Mouse (Mus musculus) lung, embryonic 14.5 days (tissue): ENCODE measurements around the gene Macf1. TPM values are rescaled to one million over a fixed set of nuclear protein-coding genes. Genes with fewer than 3 reads are reported as not detected.

Source experiments
- ATAC-seq: fragments of 200-750 bp; cut with Nextera tagmentation; 2 replicates; pipeline ENCODE4 v1.8.0; 2017; ENCODE audit warnings: mild to moderate bottlenecking, moderate TSS enrichment, moderate library complexity; ENCODE audit not compliant: insufficient read depth
- DNase-seq: peaks from one replicate; pipeline ENCODE4 v3.0.0-alpha.2; 2015
- H3K27ac ChIP-seq: fragments of 300-500 bp; sonication (generic); 2 replicates; pipeline ENCODE4 v1.5.1; 2014; ENCODE audit warnings: low read depth, mild to moderate bottlenecking, moderate library complexity
- H3K27me3 ChIP-seq: fragments of 300-500 bp; sonication (generic); 2 replicates; pipeline ENCODE4 v1.6.1; 2014; ENCODE audit warnings: low read length, control low read depth; ENCODE audit not compliant: insufficient read depth
- H3K36me3 ChIP-seq: fragments of 300-500 bp; sonication (generic); 2 replicates; pipeline ENCODE4 v1.6.1; 2014; ENCODE audit warnings: control low read depth; ENCODE audit not compliant: insufficient read depth
- H3K4me1 ChIP-seq: fragments of 300-500 bp; sonication (generic); 2 replicates; pipeline ENCODE4 v1.6.1; 2014; ENCODE audit warnings: antibody characterized with exemption, control low read depth; ENCODE audit not compliant: insufficient read depth
- H3K4me2 ChIP-seq: fragments of 300-500 bp; sonication (generic); 2 replicates; pipeline ENCODE4 v1.6.1; 2014; ENCODE audit warnings: mild to moderate bottlenecking
- H3K4me3 ChIP-seq: fragments of 300-500 bp; sonication (generic); 2 replicates; pipeline ENCODE4 v1.5.1; 2014; ENCODE audit warnings: low read depth, low read length
- H3K9ac ChIP-seq: fragments of 300-500 bp; sonication (generic); 2 replicates; pipeline ENCODE4 v1.6.1; 2014
- H3K9me3 ChIP-seq: fragments of 300-500 bp; sonication (generic); 2 replicates; pipeline ENCODE4 v1.6.1; 2016; ENCODE audit warnings: low read depth, low read length, control low read depth
- CTCF ChIP-seq: IDR thresholded peaks from 2 replicates; pipeline ENCODE4 v1.5.1; 2016; ENCODE audit warnings: antibody characterized with exemption, low read depth
- WGBS: fragments of 180-500 bp; shearing (Covaris S2); extraction: QIAGEN DNeasy Blood & Tissue Kit; methylation state at CpG from one replicate; pipeline ENCODE4 v1.1.7; 2014; 5-methylcytosine and 5-hydroxymethylcytosine counted together
- polyA plus RNA-seq: library from polyadenylated mRNA; unstranded; fragments of >200 nt; fragmentation: Nextera tagmentation; extraction: Ambion mirVana; gene quantifications from 2 replicates; pipeline ENCODE4 v1.2.1, GENCODE M21; 2014

Macf1 gene
- polyA plus RNA-seq, 1 experiment from 2014 or later: 103 TPM

DNA sequence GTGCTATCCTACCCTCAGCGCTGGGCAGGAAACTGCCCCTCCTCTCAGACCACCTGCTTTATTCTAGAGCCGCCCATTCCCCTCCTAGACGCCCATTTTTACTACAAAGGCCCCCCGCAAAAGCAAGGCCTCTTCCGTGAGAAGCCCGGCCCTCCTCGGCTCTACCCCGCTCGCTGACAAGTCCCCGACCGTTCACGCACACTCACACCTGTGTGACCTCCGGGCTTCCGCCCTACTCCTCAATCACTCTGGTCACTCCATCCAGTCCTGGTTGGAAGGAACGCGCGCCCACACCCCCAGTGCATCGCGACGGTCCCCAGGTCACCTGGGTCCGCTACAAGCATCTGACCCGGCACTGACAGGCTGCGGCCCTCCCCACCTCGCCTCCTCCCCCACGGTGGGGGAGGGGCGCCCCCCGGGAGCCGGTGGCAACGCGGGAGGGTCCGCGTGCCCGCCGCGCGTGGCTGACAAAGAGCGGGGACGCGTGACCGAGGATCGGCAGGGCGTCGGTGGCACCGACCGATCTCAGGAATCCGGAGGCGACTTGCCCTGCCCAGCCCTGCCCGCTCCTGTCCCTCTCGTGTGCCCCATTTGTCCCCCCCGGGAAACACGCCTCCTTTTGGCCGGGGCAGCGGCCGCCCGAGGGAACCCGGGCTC, 2.3 kb upstream of the Macf1 start:
- Histone ChIP-seq H3K27ac (no peak overlapping the region), H3K9ac (peak overlapping the region; percentile 64), H3K9me3 (no peaks in the 10 kb centered on the region), H3K4me1 (no peaks in the 10 kb centered on the region), H3K4me3 (peak overlapping the region; percentile 72), H3K27me3 (peaks cover 20% of the 10 kb centered on the region), H3K4me2 (peak overlapping the region; percentile 100), H3K36me3 (no peaks in the 10 kb centered on the region)
- WGBS: under 1% methylated on average over 53 of the region's 56 CpGs
- ATAC-seq: peak; percentile 38
- no peak for TF ChIP-seq CTCF
- no peak for DNase-seq

GRCm38 (mm10) chr4:123685506-123686242, 1.5 kb upstream of the Macf1 start:
- Histone ChIP-seq H3K27ac (no peak overlapping the region), H3K36me3 (no peaks in the 10 kb centered on the region), H3K4me2 (peak overlapping the region; percentile 100), H3K27me3 (peaks cover 20% of the 10 kb centered on the region), H3K4me1 (no peaks in the 10 kb centered on the region), H3K9me3 (no peaks in the 10 kb centered on the region), H3K9ac (no peak overlapping the region), H3K4me3 (peak overlapping the region; percentile 72; the same call in 1 of the 2 replicates)
- TF ChIP-seq CTCF: no peak
- ATAC-seq (no peak), DNase-seq (no peak)
- WGBS: 49% methylated on average over 8 of the region's 8 CpGs

DNA sequence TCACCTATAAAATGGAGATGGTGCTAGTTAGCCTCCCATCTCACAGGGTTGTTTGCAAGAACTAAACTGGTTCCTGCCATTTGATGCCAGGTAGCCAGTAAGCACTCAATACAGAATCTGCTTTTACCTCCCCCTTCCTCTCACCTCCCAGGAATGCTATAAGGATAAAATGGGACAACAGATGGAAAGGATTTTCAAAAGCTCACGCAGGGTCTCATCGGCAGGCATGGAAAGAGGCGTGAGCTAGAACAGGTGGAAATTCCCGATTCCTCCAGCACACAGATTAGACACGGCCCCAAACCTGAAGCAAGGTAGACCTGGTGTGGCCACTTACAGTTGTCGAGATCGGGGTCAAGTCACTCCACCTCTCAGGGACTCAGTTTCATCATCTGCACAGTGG, 886 bp upstream of the Macf1 start:
- DNase-seq (no peak), ATAC-seq (no peak)
- TF ChIP-seq CTCF: no peak
- Histone ChIP-seq H3K4me1 (no peaks in the 10 kb centered on the region), H3K9ac (no peak overlapping the region), H3K4me2 (no peak overlapping the region), H3K9me3 (no peaks in the 10 kb centered on the region), H3K4me3 (no peak overlapping the region), H3K27me3 (peaks cover 20% of the 10 kb centered on the region), H3K36me3 (no peaks in the 10 kb centered on the region), H3K27ac (no peak overlapping the region)
- WGBS: 76% methylated on average over 7 of the region's 7 CpGs

DNA sequence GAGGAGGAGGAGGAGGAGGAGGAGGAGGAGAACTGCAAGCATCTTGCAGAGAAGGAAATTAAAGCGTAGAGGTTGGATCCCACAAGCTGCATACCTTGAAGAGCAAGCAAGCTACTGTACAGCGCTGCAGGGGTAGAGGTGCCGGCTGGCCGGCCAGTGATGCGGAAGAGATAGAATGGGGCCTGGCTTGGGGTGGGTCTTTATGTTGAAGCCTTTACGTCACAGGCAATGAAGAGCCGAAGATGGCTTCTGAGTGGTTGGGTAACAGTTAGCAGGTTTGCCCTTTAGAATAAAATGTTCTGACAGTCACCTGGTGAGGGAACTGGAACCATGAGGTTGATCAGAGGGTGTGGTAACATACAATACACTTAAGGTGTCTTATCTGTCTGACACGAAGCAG, 1.9 kb downstream of the Macf1 start:
- 90% methylated on average over 8 of the region's 8 CpGs for WGBS
- ATAC-seq (no peak), DNase-seq (no peak)
- H3K4me3 ChIP-seq: no peak overlapping the region
- no peaks in the 10 kb centered on the region for H3K36me3 ChIP-seq
- no peak overlapping the region for H3K9ac ChIP-seq
- no peaks in the 10 kb centered on the region for H3K9me3 ChIP-seq
- H3K27me3 ChIP-seq: peaks cover 20% of the 10 kb centered on the region
- no peaks in the 10 kb centered on the region for H3K4me1 ChIP-seq
- no peak for TF ChIP-seq CTCF
- H3K4me2 ChIP-seq: no peak overlapping the region
- no peak overlapping the region for H3K27ac ChIP-seq

DNA sequence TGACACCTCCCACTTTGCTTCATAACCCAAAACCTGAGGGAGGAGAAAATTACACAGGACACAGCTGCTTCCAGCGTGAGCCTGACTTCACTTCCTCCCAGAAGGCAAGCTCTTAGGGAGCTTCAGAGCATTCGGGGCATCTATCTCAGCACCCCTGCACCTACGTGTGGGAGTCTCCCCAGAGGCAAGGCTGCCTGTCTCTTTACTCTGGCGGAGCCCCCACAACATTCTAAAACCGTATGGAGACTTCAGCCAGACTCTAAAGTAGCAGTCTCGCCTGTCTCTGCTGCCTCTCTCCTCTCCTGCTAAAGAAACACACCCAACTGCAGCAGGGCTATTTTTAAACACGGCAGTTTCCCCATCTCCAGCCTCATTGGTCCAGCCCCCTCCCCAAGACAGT, 3.2 kb downstream of the Macf1 start:
- no peak for TF ChIP-seq CTCF
- DNase-seq (no peak), ATAC-seq (no peak)
- Histone ChIP-seq H3K36me3 (no peaks in the 10 kb centered on the region), H3K4me2 (no peak overlapping the region), H3K27ac (no peak overlapping the region), H3K4me1 (no peaks in the 10 kb centered on the region), H3K27me3 (peaks cover 11% of the 10 kb centered on the region), H3K4me3 (no peak overlapping the region), H3K9me3 (no peaks in the 10 kb centered on the region), H3K9ac (no peak overlapping the region)
- 34% methylated on average over 7 of the region's 7 CpGs for WGBS

DNA sequence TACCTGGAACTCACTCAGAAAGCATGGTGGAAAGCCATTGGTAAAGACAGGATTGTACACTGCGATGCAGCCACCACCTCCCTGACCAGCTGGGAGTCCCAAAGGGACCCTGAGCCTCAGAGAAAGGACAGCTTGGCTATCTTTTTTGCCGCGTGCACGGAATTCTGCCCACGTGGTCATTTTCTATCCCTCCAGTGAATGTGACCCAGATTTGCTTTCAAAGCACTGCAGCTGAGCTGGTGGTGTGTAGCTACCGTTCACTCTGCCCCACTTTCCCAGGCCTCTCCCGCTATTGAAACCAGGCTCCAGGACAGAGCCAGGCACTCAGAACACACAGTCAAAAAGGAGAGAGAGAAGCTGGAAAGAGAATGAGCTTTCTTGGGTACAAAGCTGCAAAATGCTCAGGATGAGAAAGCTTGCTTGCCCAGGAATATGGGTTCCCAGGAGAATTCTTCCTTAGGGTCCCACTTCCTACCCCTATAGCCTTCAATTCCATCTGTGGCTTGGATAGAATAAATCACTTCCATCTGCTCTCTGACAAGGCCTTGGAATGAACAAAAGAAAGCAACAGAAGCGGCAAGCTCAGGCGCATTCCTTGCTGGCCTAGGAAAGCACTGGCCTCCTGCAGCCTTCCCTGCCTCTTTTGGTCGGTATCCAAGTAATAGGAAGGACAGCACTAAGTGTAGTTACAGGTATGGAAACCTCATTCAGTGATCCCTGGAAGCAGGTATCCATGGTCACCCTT, 6.9 kb downstream of the Macf1 start:
- Histone ChIP-seq H3K4me2 (no peak overlapping the region), H3K27ac (no peak overlapping the region), H3K4me3 (no peak overlapping the region), H3K36me3 (no peaks in the 10 kb centered on the region), H3K9ac (0 out of 2 replicates have a peak overlapping the region, but pooled peaks have one; percentile 20), H3K27me3 (no peaks in the 10 kb centered on the region), H3K4me1 (no peaks in the 10 kb centered on the region), H3K9me3 (no peaks in the 10 kb centered on the region)
- ATAC-seq (no peak), DNase-seq (no peak)
- no peak for TF ChIP-seq CTCF
- 54% methylated on average over 10 of the region's 10 CpGs for WGBS

- Histone ChIP-seq H3K9ac (no peak overlapping the region), H3K36me3 (no peaks in the 10 kb centered on the region), H3K4me2 (no peak overlapping the region), H3K9me3 (no peaks in the 10 kb centered on the region), H3K27ac (no peak overlapping the region), H3K4me3 (no peak overlapping the region), H3K4me1 (peaks cover 7% of the 10 kb centered on the region), H3K27me3 (no peaks in the 10 kb centered on the region)
- no peak for ATAC-seq
- TF ChIP-seq CTCF: no peak
- DNase-seq: no peak
Observed at GRCm38 (mm10) chr4:123670598-123670997, 13.6 kb downstream of the Macf1 start.
